21 mouse cellular contexts compared by ENCODE assay signal in the genomic region with DNA sequence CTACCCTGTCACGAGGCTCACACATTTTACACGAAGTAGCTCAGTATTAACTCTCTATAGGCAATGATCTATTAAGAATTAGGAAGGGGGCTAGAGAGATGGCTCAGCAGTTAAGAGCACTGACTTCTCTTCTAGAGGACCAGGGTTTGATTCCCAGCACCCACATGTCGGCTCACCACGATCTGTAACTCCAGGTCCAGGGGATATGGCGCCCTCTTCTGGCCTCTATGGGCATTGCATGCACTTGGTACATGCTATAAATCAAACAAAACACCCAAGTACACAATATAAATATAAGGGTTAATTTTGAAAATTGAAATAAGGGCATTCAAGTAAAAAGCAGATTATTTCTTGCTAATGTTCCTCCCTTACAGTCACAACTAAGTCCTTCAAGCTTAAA.
DNase-seq lines count a peak whose midpoint lies in the region; ATAC-seq and TF ChIP-seq lines count a peak whose summit lies in the region.
"Had no signal": no experiment of that assay in that cellular context is flagged by ENCODE, and none has a peak within 500 bp of the region (broad histone marks: within the 10 kb centered on the region; RNA-seq: fewer than 3 reads in every experiment).

No protein-coding gene starts in this region.

- no peak for DNase-seq in gastrocnemius, adult 2 months
- DNase-seq in gastrocnemius, postnatal 25 days: no peak
- DNase-seq in liver, adult 2 months (ENCODE audit: extremely low read depth, low read depth, low spot score): no peak
- no peak for DNase-seq in liver, embryonic 11.5 days (ENCODE audit: low spot score)
- peak; percentile 8 for DNase-seq in B cell, adult 2 months
- DNase-seq in frontal cortex, postnatal 14 days (ENCODE audit: low spot score in 2 of 2): no peak
- no peak for DNase-seq in thymus, postnatal 0 days (ENCODE audit: low spot score)
- DNase-seq: adrenal gland, adult 8-10 months; cerebellum, adult 9-11 months; gastrocnemius, postnatal 36 days; heart, postnatal 14 days; kidney, adult 9 months; layer of hippocampus, postnatal 36 days; left cerebral cortex, postnatal 4 days; lung, postnatal 4 days; right cerebral cortex, postnatal 14 days had no signal

- peak; percentile 41 for TF ChIP-seq CTCF in gastrocnemius, adult 2 months (IDR thresholded peaks at IDR 0.05)
- peak; percentile 31; the same call in 1 of the 2 replicates for TF ChIP-seq CTCF in liver, adult 2 months (IDR thresholded peaks at IDR 0.05; ENCODE audit: low read depth, low read length)
- TF ChIP-seq CTCF in bone marrow, adult 2 months (IDR thresholded peaks at IDR 0.05; ENCODE audit: control insufficient read depth, insufficient read depth, low read length): peak; percentile 48

- no peaks in the 10 kb centered on the region for H3K4me1 ChIP-seq in liver, adult 2 months (ENCODE audit: control insufficient read depth, insufficient read depth, low read length)
- H3K4me1 ChIP-seq in liver, embryonic 11.5 days (replicated peaks; ENCODE audit: control insufficient read depth, insufficient read depth, low read length): no peaks in the 10 kb centered on the region
- H3K4me1 ChIP-seq in bone marrow, adult 2 months (ENCODE audit: control insufficient read depth, insufficient read depth, low read length): no peaks in the 10 kb centered on the region
- H3K4me1 ChIP-seq: heart, embryonic 10.5 days; hindbrain, embryonic 15.5 days; liver, embryonic 15.5 days; midbrain, embryonic 10.5 days had no signal

- intact Hi-C loops in gastrocnemius, adult 2 months (cut with DNase I): no loop called here

- no peak overlapping the region for H3K4me2 ChIP-seq in liver, embryonic 11.5 days
- H3K4me2 ChIP-seq: hindbrain, embryonic 15.5 days; liver, embryonic 15.5 days had no signal

- no peak overlapping the region for H3K9ac ChIP-seq in liver, adult 2 months (ENCODE audit: low read depth, low read length)
- H3K9ac ChIP-seq in liver, embryonic 11.5 days (ENCODE audit: low read depth, low read length): no peak overlapping the region
- H3K9ac ChIP-seq: hindbrain, embryonic 15.5 days; liver, embryonic 15.5 days had no signal

- TF ChIP-seq POLR2A in liver, adult 2 months (IDR thresholded peaks at IDR 0.05; ENCODE audit: extremely low read depth, insufficient read depth, low read length): no peak
- no peak for TF ChIP-seq POLR2A in bone marrow, adult 2 months (IDR thresholded peaks at IDR 0.05; ENCODE audit: borderline replicate concordance, control insufficient read depth, low read depth, low read length)

- 71% methylated on average over 5 of the region's 5 CpGs for whole genome bisulfite sequencing in liver, adult 2 months
- 72% methylated on average over 5 of the region's 5 CpGs for WGBS in liver, embryonic 11.5 days
- 74% methylated on average over 5 of the region's 5 CpGs for WGBS in bone marrow, adult 2 months

- H3K79me2 ChIP-seq in liver, adult 2 months (ENCODE audit: control insufficient read depth, insufficient read depth, low read length): no peaks in the 10 kb centered on the region

- 0 out of 2 replicates have a peak, but pooled peaks cover 5% of the 10 kb centered on the region for H3K9me3 ChIP-seq in liver, embryonic 11.5 days (ENCODE audit: control insufficient read depth, low read length)
- H3K9me3 ChIP-seq: hindbrain, embryonic 15.5 days had no signal

- H3K36me3 ChIP-seq in liver, adult 2 months (ENCODE audit: control insufficient read depth, insufficient read depth, low read length): no peaks in the 10 kb centered on the region
- H3K36me3 ChIP-seq in liver, embryonic 11.5 days (ENCODE audit: control insufficient read depth, insufficient read depth, low read length): no peaks in the 10 kb centered on the region
- H3K36me3 ChIP-seq: heart, embryonic 10.5 days; hindbrain, embryonic 15.5 days; liver, embryonic 15.5 days; midbrain, embryonic 10.5 days had no signal

- no peak for ATAC-seq in liver, embryonic 11.5 days (replicated peaks; ENCODE audit: low FRiP score)

- no peak overlapping the region for H3K4me3 ChIP-seq in gastrocnemius, adult 2 months
- no peak overlapping the region for H3K4me3 ChIP-seq in liver, adult 2 months (ENCODE audit: insufficient read depth, low read depth, low read length)
- H3K4me3 ChIP-seq in liver, embryonic 11.5 days (ENCODE audit: low read depth, low read length): no peak overlapping the region
- no peak overlapping the region for H3K4me3 ChIP-seq in bone marrow, adult 2 months (replicated peaks; ENCODE audit: control insufficient read depth, low read depth, low read length)
- H3K4me3 ChIP-seq: heart, embryonic 10.5 days; hindbrain, embryonic 15.5 days; liver, embryonic 15.5 days; midbrain, embryonic 10.5 days had no signal

- H3K27me3 ChIP-seq in liver, adult 2 months (ENCODE audit: control insufficient read depth, insufficient read depth, low read length): no peaks in the 10 kb centered on the region
- no peaks in the 10 kb centered on the region for H3K27me3 ChIP-seq in liver, embryonic 11.5 days (replicated peaks; ENCODE audit: control insufficient read depth, insufficient read depth, low read length)
- H3K27me3 ChIP-seq: hindbrain, embryonic 15.5 days; liver, embryonic 15.5 days had no signal

- no peak overlapping the region for H3K27ac ChIP-seq in gastrocnemius, adult 2 months
- no peak overlapping the region for H3K27ac ChIP-seq in liver, adult 2 months (replicated peaks; ENCODE audit: insufficient read depth, low read depth, low read length)
- H3K27ac ChIP-seq in liver, embryonic 11.5 days (ENCODE audit: low read depth, low read length): no peak overlapping the region
- no peak overlapping the region for H3K27ac ChIP-seq in bone marrow, adult 2 months (ENCODE audit: control insufficient read depth, insufficient read depth, low read depth, low read length, poor library complexity)
- H3K27ac ChIP-seq: heart, embryonic 10.5 days; hindbrain, embryonic 15.5 days; liver, embryonic 15.5 days; midbrain, embryonic 10.5 days had no signal

Comparison
In these comparisons a context has a peak if more than half of its experiments do, and no peak if none do; other contexts are left out.
1. DNase-seq: peak in B cell, adult 2 months (2 of 2); none in gastrocnemius, adult 2 months (single experiment), gastrocnemius, postnatal 25 days (single experiment), liver, adult 2 months (single experiment), liver, embryonic 11.5 days (single experiment), frontal cortex, postnatal 14 days (0 of 2) and thymus, postnatal 0 days (single experiment).
2. Peak in every context shown above with its lines, with median percentiles within 50 percentile points of each other: CTCF ChIP-seq.